Mouse (Mus musculus): ENCODE data around the gene Kcne2.

GRCm38 (mm10) chr16:92302506-92302905 is 10.3 kb downstream of the Kcne2 start:
- TF ChIP-seq CTCF (IDR thresholded peaks at IDR 0.05; ENCODE audit: control insufficient read depth, insufficient read depth, low read length): no peak
- TF ChIP-seq POLR2A (IDR thresholded peaks at IDR 0.05; ENCODE audit: borderline replicate concordance, control insufficient read depth, low read depth, low read length): no peak
